Mouse (Mus musculus) CH12.LX (cell line): ENCODE results near the gene Hdac11. TPM values are rescaled to one million over a fixed set of nuclear protein-coding genes. Genes with fewer than 3 reads are reported as not detected.

Source experiments
- DNase-seq: peaks from one replicate; pipeline ENCODE4 v3.0.0-alpha.2; 2013; ENCODE audit errors: extremely low read depth
- H3K27ac ChIP-seq: 2 replicates; pipeline ENCODE4 v1.5.1; 2012; ENCODE audit warnings: low read depth, mild to moderate bottlenecking, control low read depth, moderate library complexity; ENCODE audit not compliant: insufficient read depth
- H3K27me3 ChIP-seq: replicated peaks from 2 replicates; pipeline ENCODE3; 2012; ENCODE audit warnings: inconsistent platforms
- H3K36me3 ChIP-seq, 2 experiments: replicated peaks in 1 of 2; 2 replicates each; pipeline versions ENCODE3 to v1.6.1; 2012; ENCODE audit warnings: inconsistent platforms in 1 of 2, low read length in 1 of 2, mild to moderate bottlenecking in 1 of 2, mixed read lengths in 1 of 2, moderate library complexity in 1 of 2; ENCODE audit not compliant: control insufficient read depth in 1 of 2, insufficient read depth in 1 of 2
- H3K4me1 ChIP-seq, 2 experiments: 2 replicates each; pipeline ENCODE4 v1.6.1; 2012; ENCODE audit warnings: inconsistent platforms in 1 of 2, moderate library complexity in 1 of 2; ENCODE audit not compliant: insufficient read depth in 2 of 2, control insufficient read depth in 1 of 2
- H3K4me2 ChIP-seq: 2 replicates; pipeline ENCODE4 v1.6.1; 2012; ENCODE audit warnings: low read depth, mild to moderate bottlenecking, control low read depth; ENCODE audit not compliant: poor library complexity, insufficient read depth, severe bottlenecking
- H3K4me3 ChIP-seq, 3 experiments: fragments of 150-350 bp in 1 of 3; sonication (generic) in 1 of 3; replicated peaks in 1 of 3; 2 replicates each; pipeline versions ENCODE3 to v1.5.1; 2011 to 2012; ENCODE audit warnings: low read depth in 2 of 3, low read length in 2 of 3, mild to moderate bottlenecking in 2 of 3, moderate library complexity in 2 of 3, control low read depth in 1 of 3, improper control_type of control experiment in 1 of 3, inconsistent platforms in 1 of 3, mixed read lengths in 1 of 3; ENCODE audit not compliant: poor library complexity in 1 of 3
- H3K79me2 ChIP-seq: replicated peaks from 2 replicates; pipeline ENCODE4 v1.6.1; 2012; ENCODE audit warnings: mild to moderate bottlenecking, moderate library complexity; ENCODE audit not compliant: control insufficient read depth, poor library complexity, insufficient read depth, severe bottlenecking; ENCODE audit errors: extremely low read depth
- H3K9ac ChIP-seq: 2 replicates; pipeline ENCODE4 v1.6.1; 2012; ENCODE audit warnings: low read depth, mild to moderate bottlenecking, control low read depth, moderate library complexity; ENCODE audit not compliant: insufficient read depth
- H3K9me3 ChIP-seq: replicated peaks from 2 replicates; pipeline ENCODE3; 2012; ENCODE audit warnings: low read length, inconsistent platforms, mixed read lengths
- CHD2 ChIP-seq: IDR thresholded peaks from 2 replicates; pipeline ENCODE4 v1.6.1; 2011; ENCODE audit warnings: low read length, improper control_type of control experiment
- CTCF ChIP-seq, 2 experiments: IDR thresholded peaks in 1 of 2; conservative IDR thresholded peaks in 1 of 2; 2 replicates each; pipeline ENCODE4 v1.5.1; 2011 to 2012; ENCODE audit warnings: low read depth in 2 of 2, low read length in 2 of 2, improper control_type of control experiment in 1 of 2, inconsistent platforms in 1 of 2, mild to moderate bottlenecking in 1 of 2, moderate library complexity in 1 of 2
- E2F4 ChIP-seq: IDR thresholded peaks from 2 replicates; pipeline ENCODE4 v1.6.1; 2011; ENCODE audit warnings: low read depth, low read length, improper control_type of control experiment; ENCODE audit not compliant: insufficient replicate concordance
- ETS1 ChIP-seq: conservative IDR thresholded peaks from 2 replicates; pipeline ENCODE4 v1.6.1; 2012; ENCODE audit warnings: low read depth, mild to moderate bottlenecking, inconsistent platforms, low read length, improper control_type of control experiment, moderate library complexity
- GABPA ChIP-seq: IDR thresholded peaks from 2 replicates; pipeline ENCODE4 v1.6.1; 2012; ENCODE audit warnings: low read depth, low read length, improper control_type of control experiment, inconsistent platforms; ENCODE audit not compliant: insufficient replicate concordance
- HCFC1 ChIP-seq: IDR thresholded peaks from 2 replicates; pipeline ENCODE4 v1.6.1; 2012; ENCODE audit warnings: low read depth, mild to moderate bottlenecking, inconsistent platforms, low read length, improper control_type of control experiment
- JUN ChIP-seq: IDR thresholded peaks from 2 replicates; pipeline ENCODE4 v1.6.1; 2011; ENCODE audit warnings: low read depth, mild to moderate bottlenecking, low read length, improper control_type of control experiment, moderate library complexity; ENCODE audit not compliant: insufficient read depth
- JUND ChIP-seq: conservative IDR thresholded peaks from 2 replicates; pipeline ENCODE4 v1.6.1; 2011; ENCODE audit warnings: low read depth, low read length, improper control_type of control experiment
- KAT2A ChIP-seq: IDR thresholded peaks from 2 replicates; pipeline ENCODE4 v1.6.1; 2012; ENCODE audit warnings: low read length, improper control_type of control experiment, inconsistent platforms; ENCODE audit not compliant: insufficient replicate concordance
- MAFK ChIP-seq: IDR thresholded peaks from 2 replicates; pipeline ENCODE4 v1.6.1; 2011; ENCODE audit warnings: low read length, improper control_type of control experiment; ENCODE audit not compliant: insufficient replicate concordance
- MAX ChIP-seq: IDR thresholded peaks from 2 replicates; pipeline ENCODE4 v1.6.1; 2011; ENCODE audit warnings: low read length, improper control_type of control experiment
- MAZ ChIP-seq: IDR thresholded peaks from 2 replicates; pipeline ENCODE4 v1.6.1; 2012; ENCODE audit warnings: low read depth, mild to moderate bottlenecking, inconsistent platforms, low read length, improper control_type of control experiment, moderate library complexity
- MEF2A ChIP-seq: IDR thresholded peaks from 2 replicates; pipeline ENCODE4 v1.6.1; 2014; ENCODE audit warnings: low read depth, mild to moderate bottlenecking, inconsistent platforms, low read length, improper control_type of control experiment, borderline replicate concordance
- MYC ChIP-seq: IDR thresholded peaks from 2 replicates; pipeline ENCODE4 v1.6.1; 2011; ENCODE audit warnings: low read depth, mild to moderate bottlenecking, improper control_type of control experiment, low read length
- NRF1 ChIP-seq: IDR thresholded peaks from 2 replicates; pipeline ENCODE4 v1.6.1; 2014; ENCODE audit warnings: low read depth, mild to moderate bottlenecking, inconsistent platforms, low read length, improper control_type of control experiment, moderate library complexity
- PAX5 ChIP-seq: IDR thresholded peaks from 2 replicates; pipeline ENCODE4 v1.6.1; 2012; ENCODE audit warnings: low read length, inconsistent platforms, mixed read lengths
- RAD21 ChIP-seq: IDR thresholded peaks from 2 replicates; pipeline ENCODE4 v1.6.1; 2011; ENCODE audit warnings: low read depth, mild to moderate bottlenecking, low read length, improper control_type of control experiment, moderate library complexity
- RCOR1 ChIP-seq: conservative IDR thresholded peaks from 2 replicates; pipeline ENCODE4 v1.6.1; 2012; ENCODE audit warnings: low read depth, mild to moderate bottlenecking, inconsistent platforms, low read length, improper control_type of control experiment
- SIN3A ChIP-seq: IDR thresholded peaks from 2 replicates; pipeline ENCODE4 v1.6.1; 2012; ENCODE audit warnings: low read length, improper control_type of control experiment, inconsistent platforms
- TCF12 ChIP-seq: IDR thresholded peaks from 2 replicates; pipeline ENCODE4 v1.6.1; 2014; ENCODE audit warnings: low read depth, mild to moderate bottlenecking, inconsistent platforms, low read length, improper control_type of control experiment
- USF1 ChIP-seq: IDR thresholded peaks from 2 replicates; pipeline ENCODE4 v1.6.1; 2014; ENCODE audit warnings: low read depth, mild to moderate bottlenecking, inconsistent platforms, low read length, improper control_type of control experiment
- USF2 ChIP-seq: conservative IDR thresholded peaks from 2 replicates; pipeline ENCODE4 v1.6.1; 2011; ENCODE audit warnings: low read depth, low read length, improper control_type of control experiment
- dilution Hi-C: fragments of 300-500 bp; cut with MboI; formaldehyde crosslinking; loops from 2 replicates; pipeline ENCODE4 v1.14.3; 2020; ENCODE audit warnings: low sequenced_read_pairs; ENCODE audit not compliant: extremely low pct_unique_long_range_greater_than_20kb, extremely low pct_ligation_motif_present
- in situ Hi-C: fragments of 300-500 bp; cut with MboI; formaldehyde crosslinking; loops from 3 replicates; pipeline ENCODE4 v1.14.3; 2019; ENCODE audit warnings: low sequenced_read_pairs, low pct_ligation_motif_present, low pct_unique_long_range_greater_than_20kb, mixed read lengths
- polyA plus RNA-seq: library from polyadenylated mRNA; unstranded; fragments of >175 nt; gene quantifications from 2 replicates; pipeline ENCODE4 v1.2.1, GENCODE M21; 2012; ENCODE audit warnings: low read depth; ENCODE audit not compliant: insufficient read length
- total RNA-seq, 2 experiments: library from RNA; depleted of rRNA; stranded (reverse); fragments of 300-350 nt in 1 of 2; fragments of >200 nt in 1 of 2; gene quantifications; 2 replicates each; pipeline ENCODE4 v1.2.3; 2012 to 2014

The Hdac11 gene
- total and polyA plus RNA-seq, 3 experiments = 0.53 to 2.1 TPM; not detected in 1

- peak; percentile 2 for DNase-seq
- Histone ChIP-seq H3K4me1 (no peaks in the 10 kb centered on the region), H3K9ac (no peak overlapping the region), H3K79me2 (no peaks in the 10 kb centered on the region), H3K4me3 (no peak overlapping the region), H3K9me3 (no peaks in the 10 kb centered on the region), H3K4me2 (no peak overlapping the region)
- in situ Hi-C loops = no loop called here
- TF ChIP-seq HCFC1 = no peak
- TF ChIP-seq USF1 = no peak
- no peak for TF ChIP-seq TCF12
- TF ChIP-seq RCOR1 = no peak
- TF ChIP-seq CHD2 = no peak
- TF ChIP-seq MYC = no peak
- TF ChIP-seq MAZ = no peak
- TF ChIP-seq MEF2A = no peak
- TF ChIP-seq GABPA = no peak
- TF ChIP-seq JUN = no peak
- no peak for TF ChIP-seq USF2
- no peak for TF ChIP-seq JUND
- no peak for TF ChIP-seq E2F4
- no peak for TF ChIP-seq ETS1
- TF ChIP-seq, all 38 proteins: peak for 0
- peaks cover 96% of the 10 kb centered on the region for H3K27me3 ChIP-seq
- H3K36me3 ChIP-seq = no peaks in the 10 kb centered on the region
- dilution Hi-C loops = no loop called here
- no peak overlapping the region for H3K27ac ChIP-seq
Observed at GRCm38 (mm10) chr6:91212571-91212970, 56.1 kb downstream of the Hdac11 start.

GRCm38 (mm10) chr6:91213287-91214218 is 57.1 kb downstream of the Hdac11 start:
- no peaks in the 10 kb centered on the region for H3K4me1 ChIP-seq
- no peaks in the 10 kb centered on the region for H3K79me2 ChIP-seq
- no peaks in the 10 kb centered on the region for H3K36me3 ChIP-seq
- peaks cover 96% of the 10 kb centered on the region for H3K27me3 ChIP-seq
- DNase-seq = no peak
- in situ Hi-C loops (no loop called here), dilution Hi-C loops (no loop called here)
- no peaks in the 10 kb centered on the region for H3K9me3 ChIP-seq
- H3K27ac ChIP-seq = no peak overlapping the region
- no peak overlapping the region for H3K9ac ChIP-seq
- no peak overlapping the region for H3K4me2 ChIP-seq
- no peak overlapping the region for H3K4me3 ChIP-seq
- TF ChIP-seq RAD21 (no peak), PAX5 (no peak), MAX (no peak), RCOR1 (no peak), MYC (no peak), SIN3A (no peak), USF2 (no peak), CHD2 (no peak), MAFK (no peak), GABPA (no peak), NRF1 (no peak), TCF12 (no peak), KAT2A (no peak), CTCF (conservative IDR thresholded peaks at IDR 0.05 in 1 of 2, IDR thresholded peaks at IDR 0.05 in 1 of 2; ENCODE audit: low read depth in 2 of 2, low read length in 2 of 2) (no peak)
